Mouse (Mus musculus) intestine, embryonic 15.5 days (tissue): Measurements from ENCODE around the gene Gm12800. TPM values are rescaled to one million over a fixed set of nuclear protein-coding genes. Genes with fewer than 3 reads are reported as not detected.
"Not testable (repeated sequence)": the region's sequence is repeated elsewhere in the genome, so short reads cannot be mapped to it uniquely, and the experiment has no call there.

Experiments
- ATAC-seq: fragments of 200-750 bp; cut with Nextera tagmentation; 2 replicates; pipeline ENCODE4 v1.8.0; 2017; ENCODE audit warnings: moderate TSS enrichment, moderate library complexity
- H3K27ac ChIP-seq: fragments of 300-500 bp; sonication (generic); 2 replicates; pipeline ENCODE4 v1.5.1; 2015; ENCODE audit warnings: mild to moderate bottlenecking, inconsistent platforms
- H3K27me3 ChIP-seq: fragments of 300-500 bp; sonication (generic); replicated peaks from 2 replicates; pipeline ENCODE4 v1.6.1; 2015; ENCODE audit warnings: inconsistent platforms
- H3K36me3 ChIP-seq: fragments of 300-500 bp; sonication (generic); 2 replicates; pipeline ENCODE4 v1.6.1; 2015; ENCODE audit warnings: inconsistent platforms
- H3K4me1 ChIP-seq: fragments of 300-500 bp; sonication (generic); replicated peaks from 2 replicates; pipeline ENCODE4 v1.6.1; 2015; ENCODE audit warnings: inconsistent platforms
- H3K4me2 ChIP-seq: fragments of 300-500 bp; sonication (generic); replicated peaks from 2 replicates; pipeline ENCODE4 v1.6.1; 2015; ENCODE audit warnings: mild to moderate bottlenecking, inconsistent platforms
- H3K4me3 ChIP-seq: fragments of 300-500 bp; sonication (generic); replicated peaks from 2 replicates; pipeline ENCODE4 v1.5.1; 2015; ENCODE audit warnings: inconsistent platforms
- H3K9ac ChIP-seq: fragments of 300-500 bp; sonication (generic); 2 replicates; pipeline ENCODE4 v1.6.1; 2015; ENCODE audit warnings: inconsistent platforms
- H3K9me3 ChIP-seq: fragments of 300-500 bp; sonication (generic); 2 replicates; pipeline ENCODE4 v1.6.1; 2016; ENCODE audit warnings: inconsistent platforms
- WGBS: fragments of 180-500 bp; shearing (Covaris S2); methylation state at CpG from one replicate; pipeline ENCODE4 v1.1.7; 2015; 5-methylcytosine and 5-hydroxymethylcytosine counted together
- polyA plus RNA-seq: library from polyadenylated mRNA; unstranded; fragments of >200 nt; fragmentation: Nextera tagmentation; extraction: Ambion mirVana; gene quantifications from 2 replicates; pipeline ENCODE4 v1.2.1, GENCODE M21; 2015

Gene Gm12800
- not detected in 2 replicates for polyA plus RNA-seq

DNA sequence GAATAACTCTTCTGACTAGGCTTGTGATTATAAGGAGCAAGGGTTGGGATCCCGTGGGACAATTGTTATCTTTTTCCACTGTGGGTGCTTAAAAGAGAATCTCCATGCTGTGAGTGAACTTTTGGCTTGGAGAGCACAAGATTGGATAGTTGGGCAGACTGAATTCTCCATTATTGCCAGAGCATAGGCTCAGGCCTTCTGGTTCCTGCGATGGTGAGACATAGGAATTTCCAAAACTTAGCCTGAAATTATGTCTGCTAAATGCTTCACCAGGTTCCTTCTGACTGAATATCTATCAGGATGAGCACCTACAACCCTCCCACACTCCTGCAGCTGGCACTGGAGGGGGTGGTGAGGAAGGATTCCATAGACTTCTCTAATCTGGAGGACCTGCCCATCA, at the start of gene Gm12800:
Gene Gm12800, plus strand, starts transcription at position 301 of the 400 bp plus-strand sequence.
- not testable (repeated sequence) for H3K27ac ChIP-seq, H3K4me2 ChIP-seq, H3K27me3 ChIP-seq, H3K9me3 ChIP-seq, H3K9ac ChIP-seq, H3K36me3 ChIP-seq, H3K4me3 ChIP-seq, ATAC-seq, H3K4me1 ChIP-seq
- WGBS: 85% methylated on average over 2 of the region's 2 CpGs

DNA sequence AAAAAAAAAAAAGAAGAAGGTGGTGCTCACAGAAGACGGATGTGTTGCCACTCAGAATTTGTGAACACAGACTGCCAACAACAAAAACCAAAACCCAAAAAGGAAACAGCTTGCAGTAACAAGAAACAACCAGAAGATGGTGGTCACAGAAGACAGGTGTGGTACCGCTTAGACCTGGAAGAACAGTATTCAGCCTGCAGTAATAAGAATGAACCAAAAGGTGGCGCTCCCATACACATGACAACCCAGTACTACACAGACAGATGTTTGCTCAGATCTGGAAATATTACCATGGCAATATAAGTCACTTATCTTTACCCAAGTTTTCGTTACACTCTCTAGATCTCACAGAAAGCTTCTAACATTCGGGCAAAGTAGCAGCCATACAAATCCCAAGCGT, 48.0 kb upstream of the Gm12800 start:
- WGBS: 44% methylated on average over 6 of the region's 6 CpGs
- no peak overlapping the region for H3K4me2 ChIP-seq

DNA sequence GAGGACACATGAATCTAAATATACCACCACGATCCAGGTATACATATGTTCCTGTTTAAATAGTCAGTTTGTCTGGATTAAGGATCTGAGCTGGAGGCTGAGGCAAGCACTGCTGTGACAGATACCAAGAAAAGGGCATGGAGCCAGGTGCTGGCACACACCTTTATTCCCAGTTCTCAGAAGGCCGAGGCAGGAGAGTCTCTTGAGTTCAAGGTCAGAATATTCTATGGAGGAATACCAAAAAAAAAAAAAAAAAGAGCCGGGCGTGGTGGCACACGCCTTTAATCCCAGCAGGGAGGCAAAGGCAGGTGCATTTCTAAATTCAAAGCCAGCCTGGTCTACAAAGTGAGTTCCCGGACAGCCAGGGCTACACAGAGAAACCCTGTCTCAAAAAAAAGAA, 46.6 kb upstream of the Gm12800 start:
- no peak for ATAC-seq
- Histone ChIP-seq H3K27me3 (no peaks in the 10 kb centered on the region), H3K4me2 (no peak overlapping the region), H3K9ac (no peak overlapping the region), H3K4me1 (no peaks in the 10 kb centered on the region), H3K27ac (no peak overlapping the region), H3K9me3 (no peaks in the 10 kb centered on the region), H3K36me3 (no peaks in the 10 kb centered on the region), H3K4me3 (no peak overlapping the region)
- 86% methylated on average over 6 of the region's 6 CpGs for WGBS

More for the DNA sequence above, 48.0 kb upstream of the Gm12800 start:
- Histone ChIP-seq H3K9ac (no peak overlapping the region), H3K4me1 (no peaks in the 10 kb centered on the region), H3K27ac (no peak overlapping the region), H3K4me3 (no peak overlapping the region), H3K36me3 (no peaks in the 10 kb centered on the region), H3K9me3 (no peaks in the 10 kb centered on the region), H3K27me3 (no peaks in the 10 kb centered on the region)
- ATAC-seq: no peak

DNA sequence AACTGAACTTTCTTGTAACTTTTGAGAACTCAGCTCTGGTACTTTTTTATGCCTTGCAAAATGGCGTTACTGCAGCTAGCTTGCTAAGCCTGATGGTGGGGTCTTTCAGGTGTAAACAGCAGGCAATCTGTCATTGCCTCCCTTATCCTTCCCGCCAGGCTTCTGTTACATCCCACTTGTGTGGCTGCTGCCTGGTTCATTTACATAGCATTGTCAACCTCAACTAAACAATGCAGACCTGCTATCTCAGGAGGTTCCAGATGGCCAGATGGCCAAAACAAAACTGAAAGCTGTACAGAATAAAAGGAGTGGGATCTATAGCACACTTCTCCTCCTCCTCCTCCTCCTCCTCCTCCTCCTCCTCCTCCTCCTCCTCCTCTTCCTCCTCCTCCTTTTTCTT, 36.9 kb upstream of the Gm12800 start:
- not testable (repeated sequence) for H3K27me3 ChIP-seq, H3K4me2 ChIP-seq, H3K4me3 ChIP-seq, H3K4me1 ChIP-seq, H3K9me3 ChIP-seq, H3K36me3 ChIP-seq, ATAC-seq, H3K9ac ChIP-seq, H3K27ac ChIP-seq
- 61% methylated on average over 2 of the region's 2 CpGs for WGBS

DNA sequence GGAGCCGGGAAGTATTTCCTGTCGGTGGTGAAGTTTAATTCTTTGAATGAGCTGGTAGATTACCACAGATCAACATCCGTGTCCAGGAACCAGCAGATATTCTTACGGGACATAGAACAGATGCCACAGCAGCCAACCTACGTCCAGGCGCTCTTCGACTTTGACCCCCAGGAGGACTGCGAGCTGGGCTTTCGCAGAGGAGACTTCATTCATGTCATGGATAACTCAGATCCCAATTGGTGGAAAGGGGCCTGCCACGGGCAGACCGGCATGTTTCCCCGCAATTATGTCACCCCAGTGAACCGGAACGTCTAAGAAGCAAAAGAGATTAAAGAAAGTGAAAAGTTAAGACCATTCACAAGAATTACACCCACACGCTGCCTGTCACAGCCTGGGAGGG, 33.2 kb upstream of the Gm12800 start:
- not testable (repeated sequence) for H3K36me3 ChIP-seq, H3K4me1 ChIP-seq, H3K27ac ChIP-seq, H3K9ac ChIP-seq, ATAC-seq, H3K4me3 ChIP-seq, H3K4me2 ChIP-seq, H3K9me3 ChIP-seq, H3K27me3 ChIP-seq
- WGBS: 86% methylated on average over 15 of the region's 15 CpGs

DNA sequence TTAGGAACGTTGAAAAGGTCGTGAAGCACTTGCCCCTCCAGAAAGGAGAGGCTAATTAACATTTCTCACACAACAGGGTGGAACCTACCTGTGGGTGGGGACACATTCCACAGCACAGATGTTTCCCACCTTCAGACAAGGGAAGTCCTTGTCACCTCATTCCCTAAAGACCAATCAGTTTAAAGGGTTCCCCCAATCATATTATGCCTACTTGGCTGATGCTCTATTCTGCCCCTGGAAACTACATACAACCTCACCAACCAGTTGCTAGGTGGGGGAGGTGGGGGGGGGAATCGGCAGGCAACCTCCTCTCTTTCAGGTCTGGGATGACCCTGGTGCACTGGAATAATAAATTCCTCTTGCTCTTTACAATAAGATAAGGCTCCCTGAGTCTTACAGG, 25.3 kb upstream of the Gm12800 start:
- Histone ChIP-seq H3K4me3 (no peak overlapping the region), H3K9ac (no peak overlapping the region), H3K4me2 (no peak overlapping the region), H3K9me3 (no peaks in the 10 kb centered on the region), H3K27ac (no peak overlapping the region), H3K4me1 (no peaks in the 10 kb centered on the region), H3K27me3 (no peaks in the 10 kb centered on the region), H3K36me3 (no peaks in the 10 kb centered on the region)
- no peak for ATAC-seq
- 28% methylated on average over 3 of the region's 3 CpGs for WGBS

DNA sequence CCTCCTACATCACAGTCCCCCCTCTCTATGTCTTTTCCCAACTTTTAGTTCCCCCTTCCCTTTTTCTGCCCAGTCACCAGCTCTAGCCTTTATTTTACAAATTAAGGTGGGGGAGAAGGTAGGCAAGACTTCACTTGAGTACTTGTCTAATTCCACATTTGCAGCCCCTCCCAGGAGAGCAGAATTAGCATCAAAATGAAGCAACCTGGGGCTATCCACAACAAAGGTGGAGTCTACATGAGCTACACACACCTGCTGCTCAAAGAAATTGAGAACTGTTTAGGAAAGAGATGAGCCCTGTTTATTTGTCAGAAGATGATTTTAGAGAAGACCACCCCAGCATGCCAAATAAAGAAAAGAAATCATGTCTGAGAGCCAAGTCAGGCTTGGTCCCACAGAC, 19.5 kb upstream of the Gm12800 start:
- H3K9ac ChIP-seq: no peak overlapping the region
- no peaks in the 10 kb centered on the region for H3K27me3 ChIP-seq
- H3K4me2 ChIP-seq: no peak overlapping the region
- H3K4me1 ChIP-seq: no peaks in the 10 kb centered on the region
- H3K4me3 ChIP-seq: no peak overlapping the region
- H3K27ac ChIP-seq: no peak overlapping the region
- no peak for ATAC-seq
- H3K9me3 ChIP-seq: no peaks in the 10 kb centered on the region
- H3K36me3 ChIP-seq: no peaks in the 10 kb centered on the region

DNA sequence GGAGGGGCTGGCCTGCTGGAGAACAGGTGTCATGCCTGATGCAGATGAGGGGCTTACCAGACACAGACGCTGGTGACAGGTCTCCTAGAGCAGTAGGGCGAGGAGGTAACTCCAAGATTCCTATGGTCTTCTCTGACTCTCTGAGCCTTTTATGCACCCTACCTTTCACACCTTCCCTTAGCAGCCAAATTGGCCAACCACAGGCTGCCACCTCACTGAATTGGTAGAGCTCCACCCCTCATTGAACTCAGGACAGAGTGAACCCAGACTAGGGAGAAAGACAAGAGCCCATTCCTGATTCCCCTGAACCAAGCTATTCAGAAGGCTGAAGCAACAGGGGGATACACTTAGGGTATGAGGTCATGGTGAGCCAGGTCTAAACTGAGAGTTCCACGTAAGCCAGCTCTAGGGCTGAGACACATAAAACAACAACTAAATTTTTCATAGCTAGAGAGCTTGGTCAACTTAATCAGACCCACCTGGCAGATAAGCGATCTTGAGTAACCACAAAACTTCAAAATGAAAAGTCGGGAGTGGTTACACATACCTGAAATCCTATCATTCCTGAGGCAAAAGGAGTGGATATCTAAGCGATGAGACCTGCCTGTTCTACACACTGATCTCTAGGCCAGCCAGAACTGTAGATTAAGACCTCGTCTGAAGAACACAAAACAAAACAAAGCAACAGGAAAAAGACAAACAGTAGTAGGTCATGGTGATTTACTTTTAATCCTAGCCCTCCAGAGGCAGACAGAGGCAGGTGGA, 15.1 kb upstream of the Gm12800 start, which contains the start of gene C130073F10Rik:
Gene C130073F10Rik, minus strand, starts transcription at position 134 of the 765 bp plus-strand sequence.
- no peak within 1 kb of the TSS for H3K27ac ChIP-seq
- no peak within 1 kb of the TSS for H3K4me3 ChIP-seq
- no peak for ATAC-seq
- no peaks in the 10 kb centered on the region for H3K9me3 ChIP-seq
- no peaks in the 10 kb centered on the region for H3K27me3 ChIP-seq
- H3K4me2 ChIP-seq: no peak within 1 kb of the TSS
- H3K9ac ChIP-seq: no peak within 1 kb of the TSS
- 82% methylated on average over 7 of the region's 7 CpGs for WGBS
- H3K36me3 ChIP-seq: no peaks in the 10 kb centered on the region
- H3K4me1 ChIP-seq: no peaks in the 10 kb centered on the region

DNA sequence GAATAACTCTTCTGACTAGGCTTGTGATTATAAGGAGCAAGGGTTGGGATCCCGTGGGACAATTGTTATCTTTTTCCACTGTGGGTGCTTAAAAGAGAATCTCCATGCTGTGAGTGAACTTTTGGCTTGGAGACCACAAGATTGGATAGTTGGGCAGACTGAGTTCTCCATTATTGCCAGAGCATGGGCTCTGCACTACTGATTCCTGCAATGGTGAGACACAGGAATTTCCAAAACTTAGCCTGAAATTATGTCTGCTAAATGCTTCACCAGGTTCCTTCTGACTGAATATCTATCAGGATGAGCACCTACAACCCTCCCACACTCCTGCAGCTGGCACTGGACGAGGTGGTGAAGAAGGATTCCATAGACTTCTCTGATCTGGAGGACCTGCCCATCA, 31.2 kb downstream of the Gm12800 start, which contains the start of gene Gm12794:
Gene Gm12794, plus strand, starts transcription at position 301 of the 400 bp plus-strand sequence.
- not testable (repeated sequence) for ATAC-seq, H3K27me3 ChIP-seq, H3K9me3 ChIP-seq, H3K27ac ChIP-seq, H3K4me3 ChIP-seq, H3K36me3 ChIP-seq, H3K9ac ChIP-seq, H3K4me2 ChIP-seq, H3K4me1 ChIP-seq
- WGBS: 74% methylated on average over 2 of the region's 2 CpGs

Other genes with a start within 250 kb of the Gm12800 start
- gene Lepr, start 191.7 kb upstream of the Gm12800 start, polyA plus RNA-seq: 1.0 and 1.3 TPM in 2 replicates
- not detected in 2 replicates for gene B020004J07Rik, start 65.1 kb upstream of the Gm12800 start, polyA plus RNA-seq
- not detected in 2 replicates for gene C130073F10Rik, start 15.3 kb upstream of the Gm12800 start, polyA plus RNA-seq
- gene Gm12794, start 31.3 kb downstream of the Gm12800 start, polyA plus RNA-seq: not detected in 2 replicates
- gene Gm12790, start 71.9 kb downstream of the Gm12800 start, polyA plus RNA-seq: not detected in 2 replicates
- gene Gm12789, start 77.5 kb downstream of the Gm12800 start, polyA plus RNA-seq: not detected in 2 replicates
- 12.9 and 13.4 TPM in 2 replicates for gene Pde4b, start 178.4 kb downstream of the Gm12800 start, polyA plus RNA-seq